Mouse (Mus musculus) heart, postnatal 0 days (tissue): ENCODE measurements around the gene Gpatch8.

Experiments
- CTCF ChIP-seq: IDR thresholded peaks from 2 replicates; pipeline ENCODE4 v1.5.1; 2016; ENCODE audit warnings: antibody characterized with exemption, control low read depth, low read depth
- EP300 ChIP-seq: IDR thresholded peaks from 2 replicates; pipeline ENCODE4 v1.6.1; 2016; ENCODE audit warnings: antibody characterized with exemption, low read depth

DNA sequence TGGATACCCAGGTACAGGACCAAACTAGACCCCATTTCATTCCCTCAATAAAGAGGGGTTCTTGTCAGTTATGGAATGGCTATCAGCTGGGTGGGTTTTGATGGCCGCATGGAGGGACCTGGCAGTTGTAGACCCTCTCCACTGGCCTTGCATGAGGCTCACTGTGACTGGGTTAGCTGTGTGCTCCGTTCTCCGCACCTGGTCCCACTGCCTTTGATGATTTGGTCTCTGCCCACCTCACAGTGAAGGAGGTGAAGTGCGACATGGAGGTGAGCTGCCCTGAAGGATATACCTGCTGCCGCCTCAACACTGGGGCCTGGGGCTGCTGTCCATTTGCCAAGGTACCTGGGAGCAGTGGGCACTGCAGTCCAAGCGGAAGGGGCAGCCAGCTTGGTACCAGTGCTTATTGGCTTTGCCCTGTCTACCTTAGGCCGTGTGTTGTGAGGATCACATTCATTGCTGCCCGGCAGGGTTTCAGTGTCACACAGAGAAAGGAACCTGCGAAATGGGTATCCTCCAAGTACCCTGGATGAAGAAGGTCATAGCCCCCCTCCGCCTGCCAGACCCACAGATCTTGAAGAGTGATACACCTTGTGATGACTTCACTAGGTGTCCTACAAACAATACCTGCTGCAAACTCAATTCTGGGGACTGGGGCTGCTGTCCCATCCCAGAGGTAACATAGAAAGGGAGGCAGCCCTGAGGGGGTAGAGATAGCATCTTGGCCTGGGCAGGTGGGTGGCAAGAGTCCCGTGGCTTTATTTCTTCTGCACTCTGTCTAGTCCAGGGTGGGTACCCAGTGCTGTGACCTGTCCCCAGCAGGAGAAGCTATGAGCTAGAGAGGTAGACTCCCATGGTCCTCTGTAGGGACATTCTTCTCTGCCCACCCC, 121.1 kb downstream of the Gpatch8 start:
- TF ChIP-seq CTCF (no peak), EP300 (no peak)
